Mouse (Mus musculus) cerebellum, adult 11 months (tissue): Measurements from ENCODE around the gene Olfr582.

Experiments
- DNase-seq: peaks from one replicate; pipeline ENCODE4 v3.0.0; 2022

The Olfr582 gene

DNA sequence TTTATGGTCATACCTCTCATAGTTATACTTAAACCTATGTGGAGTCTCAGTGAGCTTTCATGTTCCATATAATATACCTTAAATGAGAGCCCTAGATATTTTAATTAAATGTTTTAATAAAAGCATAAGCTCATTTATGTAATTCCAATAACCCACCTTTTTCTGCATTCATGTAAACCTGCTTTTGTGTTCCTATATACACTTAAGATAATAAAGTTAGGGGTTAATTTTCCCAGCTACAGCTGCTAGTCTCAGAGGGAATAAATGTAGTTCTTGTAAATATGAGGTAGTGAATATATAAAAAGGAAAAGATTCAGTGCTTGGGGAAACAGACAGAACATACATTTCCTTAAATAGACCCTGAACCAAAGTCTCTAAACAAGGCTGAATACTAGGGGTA lies at the start of gene Olfr582:
TSS of gene Olfr582 (plus strand) at position 301 of the 400 bp plus-strand sequence.
- no peak for DNase-seq

DNA sequence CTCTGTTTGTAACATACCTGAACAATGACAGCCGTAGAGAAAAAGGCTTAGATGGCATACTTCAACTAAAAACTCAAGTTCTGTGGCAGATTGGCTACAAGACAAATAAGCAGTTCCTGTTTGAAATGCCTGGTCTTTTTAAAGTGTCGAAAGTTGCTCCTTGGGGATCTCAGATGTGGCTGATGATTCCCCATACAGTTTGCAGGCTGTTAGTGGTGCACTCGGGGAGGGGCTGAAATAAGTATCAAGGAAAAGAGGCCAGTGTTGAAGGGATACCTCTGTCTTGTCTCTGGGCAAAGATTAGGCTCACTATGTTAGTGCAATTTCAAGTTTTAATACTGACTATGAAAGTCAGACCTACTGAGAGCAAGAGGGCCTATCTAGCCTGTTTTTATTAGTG lies 48.6 kb upstream of the Olfr582 start, which contains the start of gene Olfr578:
TSS of gene Olfr578 (minus strand) at position 101 of the 400 bp plus-strand sequence.
- DNase-seq = no peak

DNA sequence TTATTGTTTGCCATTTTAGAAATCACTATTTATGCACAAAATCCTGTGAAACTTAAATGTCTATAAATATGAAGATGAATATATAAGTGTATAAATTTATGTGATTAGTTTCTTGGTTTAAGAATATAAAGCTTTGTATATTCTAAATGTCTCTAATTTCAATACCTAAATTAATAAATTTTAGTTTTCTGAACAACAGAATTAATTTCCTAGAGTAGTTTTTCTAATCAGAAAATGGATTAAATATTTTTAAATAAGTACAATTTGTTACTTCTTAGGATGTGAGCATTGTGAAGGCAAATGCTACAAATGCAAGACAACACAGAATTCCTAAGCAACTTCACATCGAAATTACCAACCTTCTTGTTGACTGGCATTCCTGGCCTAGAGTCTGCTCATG lies 13.2 kb downstream of the Olfr582 start, which contains the start of gene Olfr583:
TSS of gene Olfr583 (plus strand) at position 301 of the 400 bp plus-strand sequence.
- DNase-seq = no peak

DNA sequence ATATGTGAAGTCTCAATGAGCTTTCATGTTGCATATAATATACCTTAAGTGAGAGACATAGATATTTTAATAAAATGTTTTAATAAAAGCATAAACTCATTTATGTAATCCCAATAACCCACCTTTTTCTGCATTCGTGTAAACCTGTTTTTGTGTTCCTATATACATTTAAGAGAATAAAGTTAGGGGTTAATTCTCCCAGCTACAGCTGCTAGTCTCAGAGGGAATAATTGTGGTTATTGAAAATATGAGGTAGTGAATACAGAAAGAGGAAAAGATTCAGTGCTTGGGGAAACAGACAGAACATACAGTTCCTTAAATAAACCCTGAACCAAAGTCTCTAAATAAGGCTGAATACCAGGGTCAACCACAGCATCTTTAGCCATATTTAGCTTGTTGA lies 43.8 kb downstream of the Olfr582 start, which contains the start of gene Olfr584:
TSS of gene Olfr584 (plus strand) at position 301 of the 400 bp plus-strand sequence.
- no peak for DNase-seq
